Mouse (Mus musculus) subcutaneous adipose tissue, adult 2 months (tissue): ENCODE results near the gene Rnf4. TPM values are rescaled to one million over a fixed set of nuclear protein-coding genes. Genes with fewer than 3 reads are reported as not detected.

Experiments
- polyA plus RNA-seq: library from polyadenylated mRNA; depleted of rRNA; stranded (reverse); fragments of >200 nt; gene quantifications from 2 replicates; pipeline ENCODE4 v1.2.3, GENCODE M21; 2012; ENCODE audit warnings: low replicate concordance; rRNA removed

Gene Rnf4
- polyA plus RNA-seq = 113 and 114 TPM in 2 replicates

GRCm38 (mm10) chr5:34336097-34336774 is at the start of gene Rnf4:
Rnf4 (plus strand) TSS chr5:34336289.

GRCm38 (mm10) chr5:34288154-34288716 is 47.9 kb upstream of the Rnf4 start, which contains the start of the genes Zfyve28 and Cfap99:
Zfyve28 (minus strand) TSS chr5:34288449.
Cfap99 (plus strand) TSS chr5:34288600.

GRCm38 (mm10) chr5:34369341-34370021 is 33.4 kb downstream of the Rnf4 start, which contains the start of gene Fam193a:
Fam193a (plus strand) TSS chr5:34369933.

Other genes with a start within 250 kb of the Rnf4 start
- 10.1 and 34.1 TPM in 2 replicates for gene Poln, start 166.8 kb upstream of the Rnf4 start, polyA plus RNA-seq
- gene Haus3, start 166.8 kb upstream of the Rnf4 start, polyA plus RNA-seq = 1.5 and 2.6 TPM in 2 replicates
- 245 and 303 TPM in 2 replicates for gene Mxd4, start 148.6 kb upstream of the Rnf4 start, polyA plus RNA-seq
- 3.0 and 3.7 TPM in 2 replicates for gene Zfyve28, start 47.8 kb upstream of the Rnf4 start, polyA plus RNA-seq
- gene Cfap99, start 47.7 kb upstream of the Rnf4 start, polyA plus RNA-seq = 0.14 TPM in 1 of 2 replicates, not detected in the other
- 19.3 and 67.5 TPM in 2 replicates for gene Fam193a, start 33.6 kb downstream of the Rnf4 start, polyA plus RNA-seq
- 21.1 and 32.2 TPM in 2 replicates for gene Tnip2, start 177.7 kb downstream of the Rnf4 start, polyA plus RNA-seq
- gene Sh3bp2, start 189.5 kb downstream of the Rnf4 start, polyA plus RNA-seq = 9.8 and 16.9 TPM in 2 replicates
- 153 and 243 TPM in 2 replicates for gene Add1, start 237.4 kb downstream of the Rnf4 start, polyA plus RNA-seq